Mouse (Mus musculus): ENCODE data around the gene Snu13. TPM values are rescaled to one million over a fixed set of nuclear protein-coding genes. Genes with fewer than 3 reads are reported as not detected.
A peak's percentile ranks its signal among the peaks of the same experiment; 100 is the strongest.

The Snu13 gene
- polyA plus RNA-seq, 1 experiment from 2014 or later, result 338 TPM

DNA sequence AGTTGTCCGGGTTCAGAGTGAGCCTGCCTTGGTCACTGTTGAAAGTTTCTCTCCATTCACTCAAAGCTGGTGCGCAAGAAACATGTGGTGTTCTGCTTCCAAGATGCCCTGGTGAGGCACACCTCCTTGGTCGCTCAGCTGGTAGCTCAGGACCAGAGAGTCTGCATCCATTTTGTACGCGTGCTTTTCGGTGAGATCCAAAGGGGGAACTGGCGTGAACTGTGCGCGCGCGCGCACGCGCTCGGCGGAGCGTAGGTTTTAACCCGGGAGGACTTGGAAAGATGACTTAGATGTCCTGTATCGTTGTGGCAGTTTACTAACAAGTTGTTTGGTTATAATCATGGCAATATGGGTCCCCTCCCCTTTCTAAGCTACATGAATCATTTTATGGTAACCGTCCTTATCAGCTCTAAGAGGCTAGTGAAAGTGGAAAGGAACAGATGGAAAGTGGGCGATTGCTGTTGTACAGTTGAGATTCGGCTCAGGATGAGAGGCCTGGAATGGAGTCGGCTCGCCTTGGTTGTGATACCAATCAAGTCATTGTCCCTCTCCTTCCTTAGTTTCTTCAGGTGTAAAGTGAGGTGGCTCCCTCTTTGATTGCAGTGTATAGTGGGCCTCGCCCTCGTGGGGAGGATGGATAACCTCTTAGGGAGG lies 24.5 kb upstream of the Snu13 start:
- Histone ChIP-seq H3K4me1 (ENCODE audit: control insufficient read depth, insufficient read depth, low read length) (no peaks in the 10 kb centered on the region), H3K4me2 (ENCODE audit: low read depth, severe bottlenecking) (no peak overlapping the region), H3K9me3 (ENCODE audit: control insufficient read depth, low read length) (no peaks in the 10 kb centered on the region; the same call in 1 of the 2 replicates), H3K27me3 (ENCODE audit: control insufficient read depth, insufficient read depth, low read length) (peaks cover 27% of the 10 kb centered on the region), H3K36me3 (ENCODE audit: control insufficient read depth, insufficient read depth, low read length) (no peaks in the 10 kb centered on the region), H3K27ac (replicated peaks; ENCODE audit: low read depth, low read length) (no peak overlapping the region), H3K9ac (ENCODE audit: low read length) (no peak overlapping the region), H3K4me3 (ENCODE audit: low read depth, low read length) (no peak overlapping the region)
- ATAC-seq (ENCODE audit: insufficient number of reproducible peaks, low FRiP score, low TSS enrichment, low read depth) (no peak), DNase-seq (ENCODE audit: low spot score) (no peak)
- WGBS, result 89% methylated on average over 26 of the region's 26 CpGs

GRCm38 (mm10) chr15:82069898-82070297 lies 22.5 kb upstream of the Snu13 start, which contains the start of gene Mei1:
Mei1 (plus strand) TSS chr15:82069996.
- DNase-seq (ENCODE audit: low spot score) (peak; percentile 37), ATAC-seq (ENCODE audit: insufficient number of reproducible peaks, low FRiP score, low TSS enrichment, low read depth) (no peak)
- Histone ChIP-seq H3K4me2 (ENCODE audit: low read depth, severe bottlenecking) (peak within 1 kb of the TSS; percentile 30), H3K27ac (replicated peaks; ENCODE audit: low read depth, low read length) (no peak within 1 kb of the TSS), H3K4me1 (ENCODE audit: control insufficient read depth, insufficient read depth, low read length) (no peaks in the 10 kb centered on the region), H3K4me3 (ENCODE audit: low read depth, low read length) (0 out of 2 replicates have a peak within 1 kb of the TSS, but pooled peaks have one; percentile 5), H3K27me3 (ENCODE audit: control insufficient read depth, insufficient read depth, low read length) (peaks cover 27% of the 10 kb centered on the region), H3K9ac (ENCODE audit: low read length) (no peak within 1 kb of the TSS), H3K9me3 (ENCODE audit: control insufficient read depth, low read length) (no peaks in the 10 kb centered on the region; the same call in 1 of the 2 replicates), H3K36me3 (ENCODE audit: control insufficient read depth, insufficient read depth, low read length) (no peaks in the 10 kb centered on the region)
- WGBS, result 21% methylated on average over 40 of the region's 40 CpGs

- DNase-seq (ENCODE audit: low spot score) (peak; percentile 83), ATAC-seq (ENCODE audit: insufficient number of reproducible peaks, low FRiP score, low TSS enrichment, low read depth) (no peak; the same call in 1 of the 2 replicates)
- Histone ChIP-seq H3K36me3 (ENCODE audit: control insufficient read depth, insufficient read depth, low read length) (no peaks in the 10 kb centered on the region), H3K9ac (ENCODE audit: low read length) (no peak overlapping the region), H3K27ac (replicated peaks; ENCODE audit: low read depth, low read length) (no peak overlapping the region), H3K4me1 (ENCODE audit: control insufficient read depth, insufficient read depth, low read length) (no peaks in the 10 kb centered on the region), H3K4me2 (ENCODE audit: low read depth, severe bottlenecking) (no peak overlapping the region), H3K9me3 (ENCODE audit: control insufficient read depth, low read length) (no peaks in the 10 kb centered on the region; the same call in 1 of the 2 replicates), H3K27me3 (ENCODE audit: control insufficient read depth, insufficient read depth, low read length) (peaks cover 22% of the 10 kb centered on the region), H3K4me3 (ENCODE audit: low read depth, low read length) (no peak overlapping the region)
- WGBS, result 20% methylated on average over 7 of the region's 7 CpGs
Measured at GRCm38 (mm10) chr15:82065511-82065910, 18.1 kb upstream of the Snu13 start.

- no peaks in the 10 kb centered on the region for H3K36me3 ChIP-seq (ENCODE audit: control insufficient read depth, insufficient read depth, low read length)
- H3K9ac ChIP-seq (ENCODE audit: low read length), result no peak overlapping the region
- H3K9me3 ChIP-seq (ENCODE audit: control insufficient read depth, low read length), result no peaks in the 10 kb centered on the region
- no peaks in the 10 kb centered on the region for H3K4me1 ChIP-seq (ENCODE audit: control insufficient read depth, insufficient read depth, low read length)
- no peak for ATAC-seq (ENCODE audit: insufficient number of reproducible peaks, low FRiP score, low TSS enrichment, low read depth)
- H3K4me3 ChIP-seq (ENCODE audit: low read depth, low read length), result no peak overlapping the region
- H3K4me2 ChIP-seq (ENCODE audit: low read depth, severe bottlenecking), result no peak overlapping the region
- H3K27me3 ChIP-seq (ENCODE audit: control insufficient read depth, insufficient read depth, low read length), result peaks cover 7% of the 10 kb centered on the region
- DNase-seq (ENCODE audit: low spot score), result no peak
- WGBS, result 60% methylated on average over 14 of the region's 14 CpGs
- no peak overlapping the region for H3K27ac ChIP-seq (replicated peaks; ENCODE audit: low read depth, low read length)
Measured at GRCm38 (mm10) chr15:82063909-82064308, 16.5 kb upstream of the Snu13 start.

DNA sequence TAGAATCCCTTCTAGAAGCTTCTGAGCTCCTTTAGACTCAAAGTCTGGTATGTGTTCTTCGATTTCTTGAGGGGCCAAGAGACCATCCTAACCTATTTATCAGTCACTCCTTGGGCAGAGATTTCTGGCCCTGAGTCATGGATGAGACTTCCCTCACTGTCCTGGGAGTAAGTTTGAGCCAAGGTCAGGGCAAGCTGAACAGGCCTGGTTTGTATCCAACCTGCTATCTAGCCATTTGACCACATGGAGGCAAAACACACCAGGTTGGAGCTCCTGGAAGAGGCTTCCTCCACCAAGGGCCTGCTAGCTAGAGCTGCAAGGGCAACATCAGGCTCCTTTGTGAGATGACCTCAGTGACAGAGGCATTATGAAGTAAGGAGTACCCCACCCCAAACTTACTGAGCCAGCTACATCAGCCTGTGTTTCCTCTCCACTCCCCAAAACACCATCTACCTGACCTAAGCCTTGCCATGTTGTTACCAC lies 11.4 kb upstream of the Snu13 start, which contains the start of gene 4930407I10Rik:
Gene 4930407I10Rik (plus strand): TSS at position 433 of the 483 bp plus-strand sequence.
- no peak within 1 kb of the TSS for H3K9ac ChIP-seq (ENCODE audit: low read length)
- H3K4me2 ChIP-seq (ENCODE audit: low read depth, severe bottlenecking), result no peak within 1 kb of the TSS
- H3K9me3 ChIP-seq (ENCODE audit: control insufficient read depth, low read length), result no peaks in the 10 kb centered on the region
- 83% methylated on average over 1 of the region's 1 CpGs for WGBS
- ATAC-seq (ENCODE audit: insufficient number of reproducible peaks, low FRiP score, low TSS enrichment, low read depth), result no peak
- H3K4me1 ChIP-seq (ENCODE audit: control insufficient read depth, insufficient read depth, low read length), result no peaks in the 10 kb centered on the region
- H3K4me3 ChIP-seq (ENCODE audit: low read depth, low read length), result no peak within 1 kb of the TSS
- H3K27ac ChIP-seq (replicated peaks; ENCODE audit: low read depth, low read length), result no peak within 1 kb of the TSS
- no peaks in the 10 kb centered on the region for H3K36me3 ChIP-seq (ENCODE audit: control insufficient read depth, insufficient read depth, low read length)
- no peaks in the 10 kb centered on the region for H3K27me3 ChIP-seq (ENCODE audit: control insufficient read depth, insufficient read depth, low read length)
- DNase-seq (ENCODE audit: low spot score), result no peak

DNA sequence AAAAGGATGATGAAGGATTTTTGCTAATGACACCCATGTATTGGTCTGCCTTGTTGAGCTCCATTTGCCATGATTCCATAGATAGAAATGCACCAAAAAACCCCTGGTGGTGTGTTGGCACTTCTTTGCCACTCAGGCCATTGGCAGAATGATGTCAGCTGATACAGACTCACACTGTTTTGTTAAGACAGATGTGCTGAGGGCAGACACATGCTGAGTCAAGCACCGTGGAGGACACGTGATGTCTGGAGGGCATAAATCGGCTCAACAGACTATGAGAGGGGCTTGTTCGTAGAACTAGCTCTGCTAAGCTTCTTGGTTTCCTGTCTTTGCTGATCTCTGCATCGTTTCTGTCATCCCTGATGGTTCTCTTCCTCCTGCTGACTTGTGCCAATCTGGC lies 5.1 kb upstream of the Snu13 start:
- Histone ChIP-seq H3K4me2 (ENCODE audit: low read depth, severe bottlenecking) (no peak overlapping the region), H3K9me3 (ENCODE audit: control insufficient read depth, low read length) (no peaks in the 10 kb centered on the region), H3K4me3 (ENCODE audit: low read depth, low read length) (no peak overlapping the region), H3K27ac (replicated peaks; ENCODE audit: low read depth, low read length) (no peak overlapping the region), H3K27me3 (ENCODE audit: control insufficient read depth, insufficient read depth, low read length) (no peaks in the 10 kb centered on the region), H3K9ac (ENCODE audit: low read length) (no peak overlapping the region), H3K4me1 (ENCODE audit: control insufficient read depth, insufficient read depth, low read length) (no peaks in the 10 kb centered on the region), H3K36me3 (ENCODE audit: control insufficient read depth, insufficient read depth, low read length) (no peaks in the 10 kb centered on the region)
- DNase-seq (ENCODE audit: low spot score) (no peak), ATAC-seq (ENCODE audit: insufficient number of reproducible peaks, low FRiP score, low TSS enrichment, low read depth) (no peak)
- 73% methylated on average over 5 of the region's 5 CpGs for WGBS

DNA sequence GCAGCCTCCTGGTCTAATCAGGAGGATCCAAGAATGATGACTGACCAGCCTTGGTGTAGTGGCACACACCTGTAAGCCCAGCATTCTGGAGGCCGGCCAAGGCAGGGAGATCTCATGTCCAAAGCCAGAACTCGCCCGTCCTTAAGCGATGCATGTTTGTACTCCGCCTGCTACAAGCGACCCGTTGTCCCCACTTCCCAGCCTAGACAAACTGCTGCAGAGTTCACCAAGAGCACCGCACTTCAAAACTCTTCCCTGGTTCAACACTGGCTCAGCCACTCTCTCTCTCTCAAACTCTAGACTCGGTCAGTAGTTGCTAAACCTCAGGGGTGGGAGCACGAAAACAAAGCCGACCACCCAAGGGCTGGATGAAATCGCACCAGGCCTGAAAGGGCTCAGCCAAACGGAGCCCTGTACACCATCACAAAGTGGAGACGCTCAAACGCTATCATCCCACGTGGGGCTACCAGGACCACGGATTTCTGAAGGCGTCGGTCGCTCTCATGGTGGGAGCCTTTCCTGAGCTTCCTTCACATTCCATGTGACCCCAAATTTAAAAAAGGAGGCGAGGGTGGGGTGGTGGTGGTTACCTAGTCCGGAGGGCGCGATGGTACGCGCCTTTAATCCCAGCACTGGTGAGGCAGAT lies 1.0 kb downstream of the Snu13 start:
- Histone ChIP-seq H3K9me3 (ENCODE audit: control insufficient read depth, low read length) (no peaks in the 10 kb centered on the region), H3K27me3 (ENCODE audit: control insufficient read depth, insufficient read depth, low read length) (no peaks in the 10 kb centered on the region), H3K4me1 (ENCODE audit: control insufficient read depth, insufficient read depth, low read length) (peaks cover 3% of the 10 kb centered on the region; the same call in 1 of the 2 replicates), H3K9ac (ENCODE audit: low read length) (peak overlapping the region; percentile 90), H3K4me2 (ENCODE audit: low read depth, severe bottlenecking) (peak overlapping the region; percentile 74), H3K36me3 (ENCODE audit: control insufficient read depth, insufficient read depth, low read length) (no peaks in the 10 kb centered on the region; the same call in 1 of the 2 replicates), H3K27ac (replicated peaks; ENCODE audit: low read depth, low read length) (no peak overlapping the region), H3K4me3 (ENCODE audit: low read depth, low read length) (peak overlapping the region; percentile 92)
- DNase-seq (ENCODE audit: low spot score) (peak; percentile 23), ATAC-seq (ENCODE audit: insufficient number of reproducible peaks, low FRiP score, low TSS enrichment, low read depth) (no peak)
- WGBS, result 4% methylated on average over 26 of the region's 26 CpGs

GRCm38 (mm10) chr15:82044166-82044784 lies 3.1 kb downstream of the Snu13 start:
- no peak for DNase-seq (ENCODE audit: low spot score)
- H3K9ac ChIP-seq (ENCODE audit: low read length), result no peak overlapping the region
- no peak overlapping the region for H3K4me2 ChIP-seq (ENCODE audit: low read depth, severe bottlenecking)
- H3K4me3 ChIP-seq (ENCODE audit: low read depth, low read length), result no peak overlapping the region
- no peaks in the 10 kb centered on the region for H3K27me3 ChIP-seq (ENCODE audit: control insufficient read depth, insufficient read depth, low read length)
- WGBS, result 96% methylated on average over 7 of the region's 7 CpGs
- H3K4me1 ChIP-seq (ENCODE audit: control insufficient read depth, insufficient read depth, low read length), result peaks cover 3% of the 10 kb centered on the region; the same call in 1 of the 2 replicates
- no peak for ATAC-seq (ENCODE audit: insufficient number of reproducible peaks, low FRiP score, low TSS enrichment, low read depth)
- no peak overlapping the region for H3K27ac ChIP-seq (replicated peaks; ENCODE audit: low read depth, low read length)
- no peaks in the 10 kb centered on the region for H3K9me3 ChIP-seq (ENCODE audit: control insufficient read depth, low read length)
- H3K36me3 ChIP-seq (ENCODE audit: control insufficient read depth, insufficient read depth, low read length), result peaks cover 9% of the 10 kb centered on the region; the same call in 1 of the 2 replicates
